Mouse (Mus musculus) kidney, postnatal 0 days (tissue): ENCODE measurements around the gene Acer3. TPM values are rescaled to one million over a fixed set of nuclear protein-coding genes. Genes with fewer than 3 reads are reported as not detected.

Source experiments
- ATAC-seq: fragments of 200-750 bp; cut with Nextera tagmentation; replicated peaks from 2 replicates; pipeline ENCODE4 v1.8.0; 2017; ENCODE audit warnings: low read depth, moderate number of reproducible peaks, moderate TSS enrichment, moderate library complexity; ENCODE audit not compliant: low FRiP score
- DNase-seq: peaks from one replicate; pipeline ENCODE4 v3.0.0-alpha.2; 2016; ENCODE audit warnings: low spot score
- H3K27ac ChIP-seq: fragments of 300-500 bp; sonication (generic); 2 replicates; pipeline ENCODE4 v1.5.1; 2014; ENCODE audit warnings: mild to moderate bottlenecking
- H3K27me3 ChIP-seq: fragments of 300-500 bp; sonication (generic); 2 replicates; pipeline ENCODE4 v1.6.1; 2014; ENCODE audit warnings: low read length, mixed read lengths; ENCODE audit not compliant: insufficient read depth
- H3K36me3 ChIP-seq: fragments of 300-500 bp; sonication (generic); 2 replicates; pipeline ENCODE4 v1.6.1; 2014; ENCODE audit warnings: low read length, mixed read lengths; ENCODE audit not compliant: insufficient read depth
- H3K4me1 ChIP-seq: fragments of 300-500 bp; sonication (generic); replicated peaks from 2 replicates; pipeline ENCODE4 v1.6.1; 2014; ENCODE audit warnings: antibody characterized with exemption, low read length, mixed read lengths; ENCODE audit not compliant: insufficient read depth
- H3K4me2 ChIP-seq: fragments of 300-500 bp; sonication (generic); 2 replicates; pipeline ENCODE4 v1.6.1; 2014; ENCODE audit warnings: mild to moderate bottlenecking, low read length, moderate library complexity, mixed read lengths
- H3K4me3 ChIP-seq: fragments of 300-500 bp; sonication (generic); replicated peaks from 2 replicates; pipeline ENCODE4 v1.5.1; 2014; ENCODE audit warnings: low read depth, low read length
- H3K9ac ChIP-seq: fragments of 300-500 bp; sonication (generic); 2 replicates; pipeline ENCODE4 v1.6.1; 2014; ENCODE audit warnings: low read depth, low read length
- H3K9me3 ChIP-seq: fragments of 300-500 bp; sonication (generic); replicated peaks from 2 replicates; pipeline ENCODE4 v1.6.1; 2016; ENCODE audit warnings: low read length, inconsistent platforms, mixed read lengths
- CTCF ChIP-seq: IDR thresholded peaks from 2 replicates; pipeline ENCODE4 v1.5.1; 2016; ENCODE audit warnings: antibody characterized with exemption, low read depth, mild to moderate bottlenecking, moderate library complexity
- WGBS: fragments of 180-500 bp; shearing (Covaris S2); extraction: QIAGEN DNeasy Blood & Tissue Kit; methylation state at CpG from one replicate; pipeline ENCODE4 v1.1.7; 2014; 5-methylcytosine and 5-hydroxymethylcytosine counted together
- polyA plus RNA-seq: library from polyadenylated mRNA; unstranded; fragments of >200 nt; fragmentation: Nextera tagmentation; extraction: Ambion mirVana; gene quantifications from 2 replicates; pipeline ENCODE4 v1.2.1, GENCODE M21; 2015

The Acer3 gene
- polyA plus RNA-seq, 1 experiment from 2014 or later: 22.1 TPM

DNA sequence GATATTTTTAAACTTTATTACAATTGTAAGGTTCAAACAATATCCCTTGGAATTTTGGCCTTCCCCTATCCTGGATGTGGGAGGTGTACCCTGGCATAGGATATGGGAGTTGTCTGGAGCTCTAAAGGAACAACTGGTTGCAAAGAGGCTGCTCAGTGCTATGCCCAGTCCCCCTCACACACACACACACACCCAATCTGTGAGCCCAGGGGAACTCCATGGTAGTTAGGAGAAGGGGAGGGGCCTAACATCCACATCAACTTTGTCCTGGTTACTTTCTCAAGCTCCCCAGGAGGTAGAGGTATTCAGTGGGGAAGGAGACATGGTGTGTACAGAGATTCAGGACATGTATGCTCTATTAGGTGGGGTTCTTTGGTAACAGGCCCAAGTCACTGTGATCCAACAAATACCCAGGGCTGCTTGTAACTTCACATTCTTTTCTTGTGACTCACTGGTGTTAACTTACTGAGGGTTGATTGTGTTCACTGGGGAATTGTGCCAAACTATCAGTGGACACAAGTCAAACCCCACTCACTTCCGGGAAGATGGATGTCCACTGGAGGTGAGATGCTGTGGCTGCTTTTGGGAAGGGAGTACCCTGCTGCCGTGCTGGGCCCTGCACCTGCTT lies 9.5 kb upstream of the Acer3 start:
- Histone ChIP-seq H3K36me3 (no peaks in the 10 kb centered on the region), H3K9me3 (no peaks in the 10 kb centered on the region), H3K4me2 (no peak overlapping the region), H3K4me3 (no peak overlapping the region), H3K9ac (no peak overlapping the region), H3K4me1 (peaks cover 4% of the 10 kb centered on the region; the same call in 1 of the 2 replicates), H3K27ac (no peak overlapping the region), H3K27me3 (no peaks in the 10 kb centered on the region)
- ATAC-seq (no peak), DNase-seq (no peak)
- TF ChIP-seq CTCF: no peak
- WGBS: 55% methylated on average over 2 of the region's 2 CpGs

DNA sequence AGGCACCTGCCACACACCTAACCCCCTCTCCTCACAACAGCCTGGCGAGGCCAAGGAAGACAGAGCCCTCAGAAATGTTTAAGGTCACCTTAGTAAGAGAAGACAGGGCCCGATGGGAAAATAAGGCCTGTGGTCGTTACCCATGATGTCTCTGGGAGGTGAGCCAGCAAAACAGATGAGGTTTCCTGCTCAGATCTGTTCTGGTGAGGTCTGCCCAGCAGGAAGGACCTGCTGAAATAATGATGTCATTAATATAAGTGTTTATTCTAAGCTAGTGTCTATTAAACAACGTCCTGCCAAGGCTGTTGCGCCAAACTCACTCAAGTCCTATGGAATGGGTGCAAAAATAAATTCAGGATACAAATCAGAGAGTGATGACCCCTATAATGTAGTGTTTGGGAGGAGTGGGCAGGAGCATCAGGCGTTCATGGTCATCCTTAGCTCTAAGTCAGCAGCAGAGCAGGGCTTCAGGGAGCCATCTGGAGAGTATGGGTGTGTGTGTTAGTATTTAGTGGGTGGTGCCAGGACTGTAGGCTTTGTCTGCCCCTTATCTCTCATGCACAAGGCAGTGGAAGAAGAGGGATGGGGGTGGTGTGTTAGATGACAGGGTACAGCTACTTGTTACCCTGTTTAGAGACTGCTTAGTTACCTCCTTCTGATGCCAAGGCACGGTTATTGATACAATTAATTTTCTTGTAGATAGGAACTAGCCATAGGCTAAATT lies 8.8 kb upstream of the Acer3 start:
- H3K36me3 ChIP-seq: no peaks in the 10 kb centered on the region
- no peak for TF ChIP-seq CTCF
- WGBS: 62% methylated on average over 7 of the region's 7 CpGs
- no peak overlapping the region for H3K27ac ChIP-seq
- no peaks in the 10 kb centered on the region for H3K4me1 ChIP-seq
- H3K27me3 ChIP-seq: no peaks in the 10 kb centered on the region
- H3K4me3 ChIP-seq: no peak overlapping the region
- no peak overlapping the region for H3K9ac ChIP-seq
- no peak overlapping the region for H3K4me2 ChIP-seq
- ATAC-seq (no peak), DNase-seq (no peak)
- H3K9me3 ChIP-seq: no peaks in the 10 kb centered on the region

DNA sequence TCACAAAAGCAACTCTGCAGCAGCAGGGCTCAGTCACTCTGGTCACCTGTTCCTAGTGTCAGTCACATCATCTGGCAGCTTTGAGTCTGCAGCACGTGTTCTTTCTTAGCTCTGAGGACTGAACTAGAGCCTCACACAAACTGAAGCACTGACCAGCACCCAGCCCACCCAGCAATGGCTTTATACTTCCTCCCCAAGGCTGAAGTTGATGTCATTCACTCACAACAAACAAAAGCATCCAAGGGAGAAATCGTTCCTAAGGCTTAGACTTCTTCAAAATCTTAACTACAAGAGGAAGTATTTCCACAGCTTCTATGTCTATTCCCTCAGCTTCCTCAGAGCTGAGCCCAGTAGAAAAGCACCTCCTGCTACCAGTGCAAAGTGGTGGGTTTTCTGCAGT lies 7.3 kb upstream of the Acer3 start:
- no peaks in the 10 kb centered on the region for H3K27me3 ChIP-seq
- no peak for DNase-seq
- 62% methylated on average over 2 of the region's 2 CpGs for WGBS
- no peak for TF ChIP-seq CTCF
- H3K36me3 ChIP-seq: no peaks in the 10 kb centered on the region
- H3K4me2 ChIP-seq: no peak overlapping the region
- H3K4me1 ChIP-seq: no peaks in the 10 kb centered on the region
- H3K9ac ChIP-seq: no peak overlapping the region
- no peak overlapping the region for H3K27ac ChIP-seq
- H3K9me3 ChIP-seq: no peaks in the 10 kb centered on the region
- H3K4me3 ChIP-seq: no peak overlapping the region
- no peak for ATAC-seq

DNA sequence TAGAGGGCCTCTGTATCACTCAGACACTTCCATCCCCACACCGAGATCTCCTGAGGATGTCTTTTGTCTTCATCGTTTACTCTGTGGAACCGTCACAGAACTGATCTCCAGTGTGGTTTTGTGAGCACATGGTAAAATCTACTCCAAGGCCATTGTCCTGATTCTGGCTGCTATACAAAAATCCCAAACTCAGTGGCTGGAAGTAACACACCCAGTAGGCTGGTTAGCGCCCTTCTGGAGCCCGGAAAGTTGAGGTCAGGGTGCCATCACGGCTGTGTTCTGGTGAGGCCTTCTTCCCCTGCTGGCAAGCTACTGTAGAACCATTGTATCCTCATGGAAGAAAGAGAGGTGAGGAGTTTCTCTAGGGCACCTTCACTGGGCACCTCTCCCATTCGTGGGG lies 5.0 kb upstream of the Acer3 start:
- no peak for TF ChIP-seq CTCF
- no peaks in the 10 kb centered on the region for H3K9me3 ChIP-seq
- no peak overlapping the region for H3K4me2 ChIP-seq
- H3K27ac ChIP-seq: no peak overlapping the region
- 89% methylated on average over 7 of the region's 7 CpGs for WGBS
- H3K4me3 ChIP-seq: no peak overlapping the region
- DNase-seq (no peak), ATAC-seq (no peak)
- no peak overlapping the region for H3K9ac ChIP-seq
- no peaks in the 10 kb centered on the region for H3K4me1 ChIP-seq
- H3K27me3 ChIP-seq: no peaks in the 10 kb centered on the region
- H3K36me3 ChIP-seq: no peaks in the 10 kb centered on the region

GRCm38 (mm10) chr7:98324228-98324627 lies 3.2 kb upstream of the Acer3 start:
- Histone ChIP-seq H3K36me3 (no peaks in the 10 kb centered on the region), H3K4me2 (no peak overlapping the region), H3K9ac (no peak overlapping the region), H3K4me1 (no peaks in the 10 kb centered on the region), H3K27me3 (no peaks in the 10 kb centered on the region), H3K4me3 (no peak overlapping the region), H3K9me3 (no peaks in the 10 kb centered on the region), H3K27ac (no peak overlapping the region)
- ATAC-seq: no peak
- no peak for DNase-seq
- TF ChIP-seq CTCF: no peak
- WGBS: 52% methylated on average over 1 of the region's 1 CpGs

DNA sequence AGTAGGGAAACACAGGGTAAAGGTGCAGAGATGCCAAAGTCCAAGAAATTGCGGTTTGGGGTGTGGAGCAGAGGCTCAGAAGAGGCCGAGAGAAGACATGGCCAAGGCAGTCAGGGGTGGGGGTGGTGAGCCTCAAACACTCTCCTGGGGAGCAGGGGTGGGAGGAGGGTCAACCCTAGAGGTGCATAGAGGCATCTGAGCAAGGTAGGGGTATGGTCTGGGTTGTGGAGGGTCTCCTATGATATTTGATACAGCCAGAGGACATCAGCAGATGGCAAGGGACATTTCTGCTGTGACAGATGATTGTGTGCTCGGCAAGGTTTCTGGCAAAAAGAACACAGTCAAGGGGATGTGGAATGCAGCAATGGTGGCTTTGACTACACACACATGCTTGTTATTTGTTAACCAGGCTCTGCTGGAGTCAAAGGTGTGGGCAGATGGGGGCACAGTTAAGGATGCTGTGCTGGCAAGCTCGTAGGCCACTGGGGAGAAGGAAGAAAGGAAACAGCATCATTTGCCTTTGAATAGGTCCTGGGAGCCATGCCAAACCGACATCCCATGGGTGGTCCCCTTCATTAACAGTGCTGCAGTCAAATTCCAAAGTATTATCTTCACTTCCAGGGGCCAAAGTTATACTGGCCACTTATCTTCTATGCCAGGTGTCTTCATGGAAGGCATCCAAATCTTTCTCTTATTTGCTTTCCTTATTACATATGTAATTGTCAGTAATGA lies 2.4 kb upstream of the Acer3 start:
- Histone ChIP-seq H3K4me2 (no peak overlapping the region), H3K4me3 (no peak overlapping the region), H3K9ac (no peak overlapping the region), H3K4me1 (no peaks in the 10 kb centered on the region), H3K9me3 (no peaks in the 10 kb centered on the region), H3K27ac (no peak overlapping the region), H3K27me3 (no peaks in the 10 kb centered on the region), H3K36me3 (no peaks in the 10 kb centered on the region)
- no peak for ATAC-seq
- no peak for TF ChIP-seq CTCF
- WGBS: 33% methylated on average over 5 of the region's 5 CpGs
- DNase-seq: peak; percentile 31
